Mouse (Mus musculus) neural tube, embryonic 10.5 days (tissue): ENCODE measurements around the gene Ccnc.
"Not testable (repeated sequence)": the region's sequence is repeated elsewhere in the genome, so short reads cannot be mapped to it uniquely, and the experiment has no call there.

ENCODE experiments used
- DNase-seq: peaks from one replicate; pipeline ENCODE4 v3.0.0-alpha.2; 2017; ENCODE audit warnings: low spot score; ENCODE audit errors: extremely low spot score

The Ccnc gene

GRCm38 (mm10) chr4:21726912-21727614 lies 438 bp upstream of the Ccnc start:
- peak; percentile 24 for DNase-seq

- DNase-seq, result no peak
Observed at GRCm38 (mm10) chr4:21739169-21739568, 11.7 kb downstream of the Ccnc start.

- DNase-seq, result not testable (repeated sequence)
Observed at GRCm38 (mm10) chr4:21744142-21744541, 16.6 kb downstream of the Ccnc start.

- DNase-seq, result no peak
Observed at GRCm38 (mm10) chr4:21745723-21746122, 18.2 kb downstream of the Ccnc start.

GRCm38 (mm10) chr4:21755123-21755789 lies 27.8 kb downstream of the Ccnc start:
- DNase-seq, result no peak

GRCm38 (mm10) chr4:21758860-21759259 lies 31.4 kb downstream of the Ccnc start:
- no peak for DNase-seq

GRCm38 (mm10) chr4:21761416-21762160 lies 34.1 kb downstream of the Ccnc start:
- DNase-seq, result no peak

- no peak for DNase-seq
Observed at GRCm38 (mm10) chr4:21763827-21764226, 36.3 kb downstream of the Ccnc start.

- DNase-seq, result no peak
Observed at GRCm38 (mm10) chr4:21766171-21766862, 38.8 kb downstream of the Ccnc start.

GRCm38 (mm10) chr4:21766863-21767304 lies 39.4 kb downstream of the Ccnc start, which contains the start of the genes Usp45 and Tstd3:
TSS of gene Usp45 (plus strand) at chr4:21767156.
TSS of gene Tstd3 (minus strand) at chr4:21767212.
- peak; percentile 78 for DNase-seq

- DNase-seq, result no peak
Observed at GRCm38 (mm10) chr4:21771064-21771463, 43.6 kb downstream of the Ccnc start.

GRCm38 (mm10) chr4:21772306-21772705 lies 44.8 kb downstream of the Ccnc start:
- DNase-seq, result no peak

GRCm38 (mm10) chr4:21776091-21776945 lies 48.8 kb downstream of the Ccnc start:
- peak; percentile 94 for DNase-seq

- no peak for DNase-seq
Observed at GRCm38 (mm10) chr4:21776946-21777265, 49.4 kb downstream of the Ccnc start.

GRCm38 (mm10) chr4:21780816-21781726 lies 53.6 kb downstream of the Ccnc start:
- DNase-seq, result no peak

GRCm38 (mm10) chr4:21786268-21786667 lies 58.8 kb downstream of the Ccnc start:
- no peak for DNase-seq

- no peak for DNase-seq
Observed at GRCm38 (mm10) chr4:21788903-21789302, 61.4 kb downstream of the Ccnc start.

- no peak for DNase-seq
Observed at GRCm38 (mm10) chr4:21789836-21790235, 62.3 kb downstream of the Ccnc start.

- DNase-seq, result no peak
Observed at GRCm38 (mm10) chr4:21793631-21794030, 66.1 kb downstream of the Ccnc start.

- no peak for DNase-seq
Observed at GRCm38 (mm10) chr4:21801013-21801412, 73.5 kb downstream of the Ccnc start.
